Mouse (Mus musculus) CH12.LX (cell line): ENCODE results near the gene Tsn.

Experiments
- CTCF ChIP-seq, 2 experiments: IDR thresholded peaks in 1 of 2; conservative IDR thresholded peaks in 1 of 2; 2 replicates each; pipeline ENCODE4 v1.5.1; 2011 to 2012; ENCODE audit warnings: low read depth in 2 of 2, low read length in 2 of 2, improper control_type of control experiment in 1 of 2, inconsistent platforms in 1 of 2, mild to moderate bottlenecking in 1 of 2, moderate library complexity in 1 of 2
- MAZ ChIP-seq: IDR thresholded peaks from 2 replicates; pipeline ENCODE4 v1.6.1; 2012; ENCODE audit warnings: low read depth, mild to moderate bottlenecking, inconsistent platforms, low read length, improper control_type of control experiment, moderate library complexity
- POLR2A ChIP-seq: IDR thresholded peaks from 2 replicates; pipeline ENCODE4 v1.6.1; 2011; ENCODE audit warnings: low read depth, mild to moderate bottlenecking, improper control_type of control experiment, low read length
- ZKSCAN1 ChIP-seq: IDR thresholded peaks from 2 replicates; pipeline ENCODE4 v1.6.1; 2012; ENCODE audit warnings: low read depth, inconsistent platforms, low read length, improper control_type of control experiment, borderline replicate concordance
- ZMIZ1 ChIP-seq: IDR thresholded peaks from 2 replicates; pipeline ENCODE4 v1.6.1; 2012; ENCODE audit warnings: low read depth, mild to moderate bottlenecking, inconsistent platforms, low read length, improper control_type of control experiment

DNA sequence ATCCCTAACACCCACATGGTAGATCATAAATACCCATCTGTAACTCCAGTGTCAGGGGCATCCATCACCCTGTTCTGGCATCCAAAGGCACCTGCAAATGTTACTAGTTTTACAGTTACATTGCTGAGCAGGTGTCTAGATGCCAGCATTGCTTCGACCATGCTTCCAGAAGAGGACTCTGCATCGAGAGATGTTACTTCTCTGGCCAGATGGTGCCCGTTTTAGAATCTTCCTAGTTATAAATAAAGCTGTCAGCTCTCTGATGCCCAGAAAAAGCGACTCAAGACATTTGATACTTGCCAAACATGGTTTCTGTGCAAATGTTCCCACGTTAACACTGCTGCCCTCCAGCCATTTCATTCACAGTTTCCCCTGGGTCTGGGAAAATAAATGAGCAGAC is 26.4 kb upstream of the Tsn start:
- TF ChIP-seq MAZ, result no peak
- TF ChIP-seq CTCF (conservative IDR thresholded peaks at IDR 0.05 in 1 of 2, IDR thresholded peaks at IDR 0.05 in 1 of 2; ENCODE audit: low read depth in 2 of 2, low read length in 2 of 2), result no peak
- no peak for TF ChIP-seq POLR2A
- TF ChIP-seq ZKSCAN1, result no peak
- TF ChIP-seq ZMIZ1, result no peak
